Mouse (Mus musculus) Patski (cell line): ENCODE measurements at regions not wholly inside any gene's neighbourhood (a gene's known extent, or its start where the extent isn't known, plus 50 kb on each side); places are given as distances from the start of the nearest gene placed in this dataset.

ENCODE experiments used
- ATAC-seq: fragments of 100-300 bp; one replicate; pipeline ENCODE4 v1.8.0; 2021
- CTCF ChIA-PET: fragments of 350-600 bp; sonication (Branson Sonifier 250); formaldehyde crosslinking; loops from one replicate; lab custom pipeline; 2022; ENCODE audit warnings: inconsistent platforms; lab: Charles Lee
- POLR2A ChIA-PET: fragments of 350-600 bp; sonication (Branson Sonifier 250); formaldehyde crosslinking; loops from one replicate; lab custom pipeline; 2022; ENCODE audit warnings: antibody characterized with exemption, inconsistent platforms; lab: Charles Lee
- DNase-seq: peaks from one replicate; pipeline ENCODE4 v3.0.0-alpha.2; 2011; ENCODE audit warnings: low read depth, low spot score
- H3K27me3 ChIP-seq: fragments of 371-371 bp; one replicate; pipeline ENCODE4 v1.5.1; 2021
- CTCF ChIP-seq: fragments of 100-300 bp; IDR thresholded peaks from one replicate; pipeline ENCODE4 v1.5.1; 2021
- in situ Hi-C: fragments of 300-500 bp; cut with MboI; formaldehyde crosslinking; loops from 3 replicates; pipeline ENCODE4 v1.11.1; 2018; ENCODE audit warnings: low pct_unique_long_range_greater_than_20kb, mixed read lengths

DNA sequence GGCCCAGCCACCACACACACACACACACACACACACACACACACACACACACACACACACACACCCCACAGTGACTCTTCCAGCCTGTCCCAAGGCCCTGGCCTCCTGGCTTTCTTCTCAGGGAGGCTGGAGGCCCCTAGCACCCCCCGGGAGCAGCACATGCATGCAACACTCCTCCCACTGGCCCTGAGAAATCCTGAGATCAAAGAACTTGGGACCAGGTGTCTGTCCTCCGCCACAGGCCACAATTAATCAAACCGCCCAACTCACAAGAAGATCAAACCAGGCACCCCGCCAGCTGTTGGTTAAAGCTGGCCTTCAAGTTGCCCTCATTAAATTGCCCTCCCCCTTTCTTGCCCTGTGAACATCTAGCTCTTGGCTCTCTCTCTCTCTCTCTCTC lies 143.8 kb upstream of the Zfp703 start:
- POLR2A ChIA-PET, result no interaction called here
- in situ Hi-C loops, result no loop called here
- TF ChIP-seq CTCF, result no peak

DNA sequence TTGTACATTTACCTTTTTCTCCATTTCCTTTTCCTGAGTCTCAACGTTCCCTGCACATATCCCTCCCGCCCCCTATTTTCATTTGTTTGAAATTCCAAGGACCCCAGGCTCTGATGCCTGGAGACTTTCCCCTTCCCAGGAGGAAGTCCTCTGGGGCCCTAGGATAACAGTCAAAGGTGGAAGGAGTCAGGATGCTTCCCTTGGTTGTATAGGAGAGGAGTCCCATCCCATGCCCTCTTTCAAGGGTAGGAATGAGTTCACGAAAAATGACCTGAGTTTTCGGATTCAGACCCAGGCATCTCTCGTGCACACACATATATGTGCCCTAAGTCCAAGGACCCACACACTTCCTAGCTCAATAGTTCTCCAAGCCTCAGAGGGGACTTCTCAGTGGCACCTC lies 143.3 kb upstream of the Zfp703 start:
- POLR2A ChIA-PET, result no interaction called here
- CTCF ChIA-PET, result no interaction called here
- TF ChIP-seq CTCF, result no peak
- no peak for ATAC-seq
- no peaks in the 10 kb centered on the region for H3K27me3 ChIP-seq
- no peak for DNase-seq
- in situ Hi-C loops, result no loop called here

More for the DNA sequence above, 143.8 kb upstream of the Zfp703 start:
- no peaks in the 10 kb centered on the region for H3K27me3 ChIP-seq
- ATAC-seq, result no peak
- no peak for DNase-seq
- CTCF ChIA-PET, result no interaction called here

DNA sequence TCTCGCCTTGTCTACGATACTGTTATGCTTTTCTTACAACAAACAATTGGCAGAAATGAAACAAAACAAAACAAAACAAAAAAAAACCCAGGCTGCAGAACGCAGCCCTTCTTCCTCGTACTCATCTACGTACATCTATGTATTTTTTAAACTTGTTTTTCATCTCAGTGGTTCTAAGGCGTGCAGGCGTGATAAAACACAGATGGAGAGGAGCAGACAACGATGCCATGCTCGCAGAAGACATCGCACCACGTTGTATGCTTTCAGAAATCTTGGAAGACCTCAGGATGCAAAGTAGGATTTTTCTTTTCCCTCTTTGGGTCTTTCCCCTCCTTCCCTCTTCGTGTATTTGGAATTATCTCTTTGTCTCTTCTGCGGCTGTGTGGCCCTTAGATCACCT lies 142.5 kb upstream of the Zfp703 start:
- in situ Hi-C loops, result no loop called here
- ChIA-PET POLR2A (no interaction called here), CTCF (no interaction called here)
- TF ChIP-seq CTCF, result no peak
- DNase-seq, result no peak
- ATAC-seq, result no peak
- H3K27me3 ChIP-seq, result no peaks in the 10 kb centered on the region

DNA sequence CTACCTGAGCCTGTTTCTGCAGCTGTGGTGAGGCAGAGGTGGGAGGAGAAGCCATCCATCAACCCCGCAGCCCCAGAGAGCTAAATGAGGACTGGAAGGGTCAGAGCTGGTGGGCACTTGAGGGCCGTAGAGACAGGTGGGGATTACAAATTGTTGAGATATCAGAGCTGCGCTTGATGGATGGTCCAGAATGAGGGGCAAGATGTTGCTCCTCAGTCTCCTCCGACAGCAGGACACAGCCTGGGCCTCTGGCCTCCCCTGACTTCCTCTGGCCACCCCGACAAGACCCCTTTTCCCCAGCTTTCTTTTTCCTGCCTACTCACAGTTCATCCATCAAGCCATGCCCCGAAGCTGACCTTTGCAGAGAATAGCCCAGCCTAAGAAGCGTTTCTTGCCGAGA lies 142.0 kb upstream of the Zfp703 start:
- POLR2A ChIA-PET, result no interaction called here
- in situ Hi-C loops, result no loop called here
- no peaks in the 10 kb centered on the region for H3K27me3 ChIP-seq
- no peak for DNase-seq
- CTCF ChIA-PET, result no interaction called here
- ATAC-seq, result no peak
- TF ChIP-seq CTCF, result no peak

DNA sequence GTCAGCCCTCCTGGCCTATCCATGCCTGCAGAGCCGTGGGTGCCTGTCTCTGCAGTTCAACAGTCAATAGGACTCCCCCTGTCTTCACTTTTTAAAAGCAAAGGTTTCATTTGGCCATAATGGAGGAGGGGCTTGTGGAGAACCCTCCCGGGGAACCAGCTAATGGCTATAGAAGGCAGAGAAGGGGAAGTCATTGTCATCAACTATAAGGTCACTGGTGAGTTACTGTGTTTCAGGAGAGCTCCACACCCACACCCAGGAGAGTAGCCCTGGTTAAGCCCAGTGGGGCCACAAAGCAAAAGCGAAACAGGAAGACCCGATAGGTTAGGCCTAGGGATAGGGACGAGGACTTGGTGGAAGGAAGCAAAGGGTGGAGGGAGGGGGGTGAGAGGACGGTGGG lies 141.5 kb upstream of the Zfp703 start:
- in situ Hi-C loops, result no loop called here
- DNase-seq (no peak), ATAC-seq (no peak)
- no peaks in the 10 kb centered on the region for H3K27me3 ChIP-seq
- ChIA-PET CTCF (no interaction called here), POLR2A (no interaction called here)
- no peak for TF ChIP-seq CTCF

DNA sequence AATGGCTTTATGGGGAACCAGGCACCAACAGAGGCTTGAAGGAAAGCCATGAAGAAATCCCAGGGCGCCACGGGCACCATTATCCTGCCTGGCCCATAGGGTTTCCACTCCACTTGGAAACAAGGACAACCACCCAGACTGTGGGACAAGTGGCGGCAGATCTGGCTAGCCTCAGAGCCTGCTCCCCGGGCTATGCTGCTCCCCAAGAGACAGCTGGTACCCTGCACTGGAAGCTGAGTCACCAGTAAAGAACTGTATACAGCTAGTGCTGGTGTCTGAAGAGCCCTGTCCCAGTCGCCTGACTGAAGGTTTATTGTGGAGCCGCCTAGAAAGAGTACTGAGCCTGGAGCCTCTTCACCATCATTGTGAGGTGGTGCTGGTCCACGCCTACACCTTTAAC lies 140.6 kb upstream of the Zfp703 start:
- ChIA-PET CTCF (no interaction called here), POLR2A (no interaction called here)
- H3K27me3 ChIP-seq, result no peaks in the 10 kb centered on the region
- ATAC-seq (no peak), DNase-seq (no peak)
- TF ChIP-seq CTCF, result no peak
- in situ Hi-C loops, result no loop called here

DNA sequence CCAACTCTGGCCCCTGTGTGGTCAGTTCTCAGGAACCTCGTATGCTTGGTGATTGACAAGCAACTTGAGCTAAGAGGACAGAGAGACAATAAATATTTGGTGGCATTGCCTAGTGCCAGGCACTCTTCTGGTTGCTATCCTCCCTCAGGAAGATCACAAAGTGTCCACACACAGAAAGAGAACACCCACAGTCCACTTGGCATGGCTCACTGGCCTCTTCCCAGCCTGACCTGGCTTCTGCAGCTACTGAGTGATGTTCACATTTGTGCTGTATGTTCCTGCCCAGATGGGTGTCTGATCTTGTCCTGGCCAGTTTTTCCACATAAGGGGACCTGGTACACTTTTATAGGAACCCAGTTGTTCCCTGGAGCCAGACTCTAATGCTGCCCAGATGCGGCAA lies 136.8 kb upstream of the Zfp703 start:
- no peak for TF ChIP-seq CTCF
- ChIA-PET POLR2A (interaction anchor here (0.5 kb wide), 1 partner anchor 21 kb away, joined by 3 read pairs; no protein-coding TSS in a partner anchor), CTCF (no interaction called here)
- no peaks in the 10 kb centered on the region for H3K27me3 ChIP-seq
- DNase-seq, result no peak
- ATAC-seq, result no peak
- in situ Hi-C loops, result no loop called here

DNA sequence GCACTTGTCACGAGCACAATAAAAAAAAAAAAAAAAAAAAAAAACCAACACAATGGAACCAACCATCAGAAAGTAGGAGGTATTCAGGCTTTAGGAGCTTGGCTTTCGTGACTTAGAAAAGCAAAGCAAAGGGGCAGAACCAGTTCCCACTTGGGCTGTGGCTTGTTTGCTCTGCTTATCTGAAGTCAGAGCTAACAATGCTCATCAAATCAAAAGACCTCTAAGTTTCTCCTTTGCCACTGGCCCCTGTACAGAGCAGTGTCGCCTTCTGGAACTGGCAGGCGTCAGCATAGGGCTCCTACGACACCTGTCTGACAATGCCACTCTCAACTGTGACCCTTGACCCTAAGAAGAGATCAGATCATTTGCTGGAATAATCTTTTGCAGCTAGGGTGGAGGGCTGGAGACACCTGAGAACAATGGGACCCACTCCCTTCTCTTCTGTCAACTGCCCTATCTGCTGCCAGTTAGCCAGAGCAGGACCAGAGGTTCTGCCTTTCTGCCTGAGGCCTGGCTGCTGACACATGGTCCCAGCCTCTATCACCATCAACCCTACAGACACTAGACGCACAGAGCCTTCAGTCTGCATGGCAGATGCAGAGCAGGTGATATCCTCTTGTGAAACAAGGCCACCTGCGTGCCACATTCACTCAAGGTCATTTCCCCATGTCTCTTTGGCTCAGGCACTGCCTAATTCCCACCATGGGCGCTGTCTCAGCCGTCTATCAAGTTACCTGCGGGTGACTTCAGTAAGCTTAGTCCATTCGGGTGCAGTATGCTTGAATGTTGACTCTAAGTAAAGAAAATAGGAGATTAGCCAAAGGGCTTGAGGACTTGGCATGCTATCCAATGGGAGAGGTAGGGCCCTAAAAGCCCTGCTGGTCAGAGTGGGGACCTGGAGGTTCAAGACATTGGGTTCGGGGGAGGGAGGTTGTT lies 136.1 kb upstream of the Zfp703 start:
- ChIA-PET POLR2A (interaction anchor here (0.5 kb wide), 1 partner anchor 20 kb away, joined by 3 read pairs; no protein-coding TSS in a partner anchor), CTCF (no interaction called here)
- H3K27me3 ChIP-seq, result no peaks in the 10 kb centered on the region
- ATAC-seq, result no peak
- DNase-seq, result no peak
- in situ Hi-C loops, result no loop called here
- TF ChIP-seq CTCF, result no peak

DNA sequence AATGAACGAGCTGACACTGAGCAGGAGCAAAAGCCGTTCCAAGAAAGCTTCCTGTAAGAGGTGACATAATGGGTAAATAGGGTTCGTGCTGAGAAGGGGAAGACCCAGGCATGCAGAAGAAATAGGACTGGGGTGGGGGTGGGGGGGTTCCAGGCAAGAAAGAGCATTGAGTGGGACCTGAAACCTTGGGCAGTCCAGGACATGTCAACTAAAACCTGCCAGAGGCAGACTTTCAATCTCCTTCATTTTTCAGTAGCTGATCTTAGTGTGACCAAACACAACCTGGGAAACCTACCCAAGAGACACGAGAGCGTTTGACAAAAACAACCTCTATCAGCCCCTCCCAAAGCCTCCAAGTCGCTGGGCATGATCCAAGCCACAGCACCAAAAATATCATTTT lies 133.4 kb upstream of the Zfp703 start:
- H3K27me3 ChIP-seq, result no peaks in the 10 kb centered on the region
- ChIA-PET CTCF (no interaction called here), POLR2A (no interaction called here)
- ATAC-seq (no peak), DNase-seq (no peak)
- no peak for TF ChIP-seq CTCF
- in situ Hi-C loops, result no loop called here

DNA sequence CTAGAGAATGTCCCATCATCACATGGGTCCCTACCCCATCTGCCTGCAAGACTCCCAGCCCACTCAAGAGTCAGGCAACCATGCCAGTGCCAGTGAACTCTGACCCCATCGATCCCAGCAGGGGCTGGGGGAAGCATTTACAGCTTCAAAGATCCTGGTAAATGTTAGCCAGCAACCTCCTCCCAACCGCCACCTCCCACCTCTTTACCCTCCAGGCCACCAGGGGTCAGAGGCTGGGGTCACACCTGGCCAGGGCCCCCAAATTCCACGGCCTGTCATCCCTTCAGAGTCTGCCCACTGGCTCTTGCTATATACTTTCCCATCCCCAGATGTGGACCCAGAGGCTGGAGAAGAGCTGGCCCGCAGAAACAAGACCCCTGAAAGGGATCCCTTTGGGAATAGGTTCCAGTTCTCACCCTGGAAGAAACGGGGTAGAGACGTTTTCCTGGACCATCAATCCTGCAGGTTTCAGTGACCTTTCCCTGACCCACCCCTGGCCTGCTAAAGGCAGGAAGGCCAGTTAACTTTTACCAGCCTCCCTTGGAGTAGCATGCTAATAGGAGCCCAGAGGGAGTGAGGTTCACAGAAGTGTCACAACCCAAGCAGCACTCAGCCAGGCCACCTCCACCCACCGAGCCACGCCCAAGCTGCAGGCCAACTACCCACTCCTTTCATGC lies 132.9 kb upstream of the Zfp703 start:
- in situ Hi-C loops, result no loop called here
- ATAC-seq, result no peak
- DNase-seq, result no peak
- no peaks in the 10 kb centered on the region for H3K27me3 ChIP-seq
- ChIA-PET CTCF (no interaction called here), POLR2A (no interaction called here)
- no peak for TF ChIP-seq CTCF

DNA sequence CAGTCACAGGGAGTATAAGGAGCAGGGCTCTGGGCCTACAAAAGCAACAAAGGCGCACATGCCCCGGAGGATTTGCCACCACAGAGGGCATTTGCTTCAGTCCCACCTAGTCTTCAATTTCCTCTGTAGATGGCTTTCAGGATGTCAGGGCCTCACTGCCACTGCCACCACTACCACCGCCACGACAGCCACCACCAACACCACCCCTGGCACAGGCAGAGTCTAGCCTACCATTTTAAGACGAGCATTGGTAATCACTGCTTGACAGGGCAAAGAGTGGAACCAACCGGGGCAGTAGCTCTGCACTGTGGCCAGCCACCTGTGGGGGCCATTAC lies 132.3 kb upstream of the Zfp703 start:
- POLR2A ChIA-PET, result interaction anchor here (0.6 kb wide), 1 partner anchor 15 kb away, joined by 3 read pairs; no protein-coding TSS in a partner anchor

More for the DNA sequence above, 132.3 kb upstream of the Zfp703 start:
- no peak for DNase-seq
- no peaks in the 10 kb centered on the region for H3K27me3 ChIP-seq
- CTCF ChIA-PET, result no interaction called here
- TF ChIP-seq CTCF, result no peak
- ATAC-seq, result no peak
- in situ Hi-C loops, result no loop called here
